ENCODE assay signal across 9 mouse cellular contexts in the genomic region with DNA sequence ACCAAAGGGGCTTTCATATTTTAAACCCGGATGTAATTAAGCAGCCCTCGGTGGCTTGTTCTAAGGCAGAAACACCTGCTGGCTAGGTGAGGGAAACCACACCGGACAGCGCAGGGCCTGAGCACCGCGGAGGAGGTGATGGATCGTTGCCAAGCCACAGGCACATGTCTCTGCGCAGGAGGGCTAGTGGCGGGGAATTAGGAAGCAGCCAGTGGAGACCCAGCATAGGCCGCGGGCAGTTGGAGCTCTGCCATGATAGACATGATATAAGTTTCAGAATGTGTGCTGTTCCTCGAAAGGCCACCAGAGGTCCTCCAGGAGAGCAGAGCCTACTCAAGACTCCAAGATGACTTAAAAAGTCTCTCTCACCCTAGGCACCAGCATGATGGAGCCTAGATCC. TPM values are rescaled to one million over a fixed set of nuclear protein-coding genes. Genes with fewer than 3 reads are reported as not detected.
A peak's percentile ranks its signal among the peaks of the same experiment; 100 is the strongest.
DNase-seq lines count a peak whose midpoint lies in the region; ATAC-seq and TF ChIP-seq lines count a peak whose summit lies in the region.
"Had no signal": no experiment of that assay in that cellular context is flagged by ENCODE, and none has a peak within 500 bp of the region (broad histone marks: within the 10 kb centered on the region; RNA-seq: fewer than 3 reads in every experiment).

No protein-coding gene starts in this region.

- no peak for ATAC-seq in forebrain, postnatal 0 days
- ATAC-seq in forebrain, embryonic 16.5 days, result no peak
- no peak for ATAC-seq in midbrain, postnatal 0 days (ENCODE audit: low FRiP score)
- ATAC-seq in midbrain, embryonic 11.5 days (ENCODE audit: low FRiP score), result no peak

- H3K27me3 ChIP-seq in forebrain, postnatal 0 days (ENCODE audit: insufficient read depth, low read length), result no peaks in the 10 kb centered on the region
- H3K27me3 ChIP-seq in forebrain, embryonic 16.5 days (replicated peaks; ENCODE audit: control insufficient read depth, insufficient read depth, low read length), result no peaks in the 10 kb centered on the region
- H3K27me3 ChIP-seq in midbrain, postnatal 0 days (ENCODE audit: insufficient read depth, low read length), result no peaks in the 10 kb centered on the region
- no peaks in the 10 kb centered on the region for H3K27me3 ChIP-seq in midbrain, embryonic 11.5 days (ENCODE audit: control insufficient read depth, insufficient read depth, low read length)
- H3K27me3 ChIP-seq in forebrain, embryonic 10.5 days (ENCODE audit: poor library complexity, severe bottlenecking), result no peaks in the 10 kb centered on the region
- H3K27me3 ChIP-seq: heart, embryonic 13.5 days had no signal

- H3K4me3 ChIP-seq in forebrain, postnatal 0 days (ENCODE audit: low read depth, low read length), result no peak overlapping the region
- H3K4me3 ChIP-seq in forebrain, embryonic 16.5 days (replicated peaks; ENCODE audit: low read length), result no peak overlapping the region
- H3K4me3 ChIP-seq in midbrain, postnatal 0 days (ENCODE audit: low read depth, low read length), result no peak overlapping the region
- H3K4me3 ChIP-seq in midbrain, embryonic 11.5 days (ENCODE audit: low read depth, low read length), result no peak overlapping the region
- H3K4me3 ChIP-seq in forebrain, embryonic 10.5 days, result no peak overlapping the region
- H3K4me3 ChIP-seq: heart, embryonic 13.5 days had no signal

- peak; percentile 26 for DNase-seq in forebrain, postnatal 0 days
- DNase-seq in midbrain, postnatal 0 days (ENCODE audit: low spot score), result peak; percentile 68
- DNase-seq in midbrain, embryonic 11.5 days (ENCODE audit: low spot score, missing footprints), result no peak
- DNase-seq in cerebellum, adult 9-10 months, result peak; percentile 81
- peak; percentile 27 for DNase-seq in retina, embryonic 14.5 days (ENCODE audit: low spot score)
- no peak for DNase-seq in right cerebral cortex, postnatal 36 days (ENCODE audit: low spot score in 2 of 2)
- no peak for DNase-seq in forebrain, embryonic 10.5 days (ENCODE audit: extremely low spot score, low spot score)

- H3K27ac ChIP-seq in forebrain, postnatal 0 days (ENCODE audit: low read depth, low read length), result no peak overlapping the region
- H3K27ac ChIP-seq in forebrain, embryonic 16.5 days (ENCODE audit: low read length), result no peak overlapping the region
- H3K27ac ChIP-seq in midbrain, postnatal 0 days (ENCODE audit: low read depth, low read length), result no peak overlapping the region
- no peak overlapping the region for H3K27ac ChIP-seq in midbrain, embryonic 11.5 days (ENCODE audit: low read depth, low read length)
- H3K27ac ChIP-seq in forebrain, embryonic 10.5 days, result no peak overlapping the region
- H3K27ac ChIP-seq: heart, embryonic 13.5 days had no signal

- H3K36me3 ChIP-seq in forebrain, postnatal 0 days (ENCODE audit: insufficient read depth), result no peaks in the 10 kb centered on the region
- H3K36me3 ChIP-seq in forebrain, embryonic 16.5 days (ENCODE audit: control insufficient read depth, insufficient read depth), result no peaks in the 10 kb centered on the region
- 0 out of 2 replicates have a peak, but pooled peaks cover 2% of the 10 kb centered on the region for H3K36me3 ChIP-seq in midbrain, postnatal 0 days (ENCODE audit: insufficient read depth, low read length)
- no peaks in the 10 kb centered on the region for H3K36me3 ChIP-seq in midbrain, embryonic 11.5 days (ENCODE audit: control insufficient read depth, insufficient read depth, low read length)
- no peaks in the 10 kb centered on the region for H3K36me3 ChIP-seq in forebrain, embryonic 10.5 days (replicated peaks)
- H3K36me3 ChIP-seq: heart, embryonic 13.5 days had no signal

- peak; percentile 29; the same call in 1 of the 2 replicates for TF ChIP-seq CTCF in forebrain, postnatal 0 days (IDR thresholded peaks at IDR 0.05; ENCODE audit: low read depth)
- peak; percentile 40 for TF ChIP-seq CTCF in midbrain, postnatal 0 days (IDR thresholded peaks at IDR 0.05)

- 68% methylated on average over 12 of the region's 12 CpGs for WGBS in forebrain, postnatal 0 days
- 69% methylated on average over 12 of the region's 12 CpGs for WGBS in forebrain, embryonic 16.5 days
- WGBS in midbrain, postnatal 0 days, result 76% methylated on average over 12 of the region's 12 CpGs
- WGBS in midbrain, embryonic 11.5 days, result 76% methylated on average over 12 of the region's 12 CpGs
- WGBS in forebrain, embryonic 10.5 days, result 77% methylated on average over 12 of the region's 12 CpGs

- no peaks in the 10 kb centered on the region for H3K9me3 ChIP-seq in forebrain, postnatal 0 days (ENCODE audit: low read length)
- H3K9me3 ChIP-seq in forebrain, embryonic 16.5 days (ENCODE audit: control insufficient read depth, low read length), result no peaks in the 10 kb centered on the region
- H3K9me3 ChIP-seq in midbrain, postnatal 0 days (ENCODE audit: low read length), result no peaks in the 10 kb centered on the region
- no peaks in the 10 kb centered on the region; the same call in 1 of the 2 replicates for H3K9me3 ChIP-seq in midbrain, embryonic 11.5 days (ENCODE audit: control insufficient read depth, low read length)
- H3K9me3 ChIP-seq in forebrain, embryonic 10.5 days, result no peaks in the 10 kb centered on the region
- H3K9me3 ChIP-seq: heart, embryonic 13.5 days had no signal

- H3K4me2 ChIP-seq in forebrain, postnatal 0 days (ENCODE audit: low read depth), result no peak overlapping the region
- H3K4me2 ChIP-seq in forebrain, embryonic 16.5 days (ENCODE audit: low read length), result no peak overlapping the region
- H3K4me2 ChIP-seq in midbrain, postnatal 0 days (ENCODE audit: low read depth, low read length, poor library complexity, severe bottlenecking), result no peak overlapping the region
- H3K4me2 ChIP-seq in midbrain, embryonic 11.5 days, result no peak overlapping the region
- H3K4me2 ChIP-seq: heart, embryonic 13.5 days had no signal

- H3K9ac ChIP-seq in forebrain, postnatal 0 days, result no peak overlapping the region
- no peak overlapping the region for H3K9ac ChIP-seq in forebrain, embryonic 16.5 days (replicated peaks; ENCODE audit: low read depth, low read length)
- no peak overlapping the region for H3K9ac ChIP-seq in midbrain, postnatal 0 days (replicated peaks; ENCODE audit: low read length, poor library complexity, severe bottlenecking)
- H3K9ac ChIP-seq in midbrain, embryonic 11.5 days (ENCODE audit: low read length), result no peak overlapping the region
- H3K9ac ChIP-seq: heart, embryonic 13.5 days had no signal

- no peaks in the 10 kb centered on the region for H3K4me1 ChIP-seq in forebrain, postnatal 0 days (ENCODE audit: insufficient read depth)
- H3K4me1 ChIP-seq in forebrain, embryonic 16.5 days (replicated peaks; ENCODE audit: control insufficient read depth, insufficient read depth, low read length), result no peaks in the 10 kb centered on the region
- H3K4me1 ChIP-seq in midbrain, postnatal 0 days (ENCODE audit: insufficient read depth, low read length), result no peaks in the 10 kb centered on the region
- H3K4me1 ChIP-seq in midbrain, embryonic 11.5 days (ENCODE audit: control insufficient read depth, insufficient read depth, low read length), result no peaks in the 10 kb centered on the region
- no peaks in the 10 kb centered on the region for H3K4me1 ChIP-seq in forebrain, embryonic 10.5 days

RNA-seq across cellular contexts. Expression of a gene that starts 15.4 kb away (rescaled TPM):
- 103 and 118 TPM in 2 replicates for total RNA-seq in forebrain, postnatal 0 days (2014; rRNA removed)
- polyA plus RNA-seq in forebrain, postnatal 0 days (2015; fragmentation: Nextera tagmentation; extraction: Ambion mirVana), result 241 and 330 TPM in 2 replicates
- polyA plus RNA-seq in forebrain, embryonic 16.5 days (2015; fragmentation: Nextera tagmentation; extraction: Ambion mirVana), result 268 and 295 TPM in 2 replicates
- total RNA-seq in midbrain, postnatal 0 days (2014; rRNA removed), result 114 and 117 TPM in 2 replicates
- polyA plus RNA-seq in midbrain, postnatal 0 days (2015; fragmentation: Nextera tagmentation; extraction: Ambion mirVana), result 335 and 386 TPM in 2 replicates
- polyA plus RNA-seq in midbrain, embryonic 11.5 days (2014; fragmentation: Nextera tagmentation; extraction: Ambion mirVana), result 87.9 and 96.4 TPM in 2 replicates
- 78.4 and 82.2 TPM in 2 replicates for polyA plus RNA-seq in forebrain, embryonic 10.5 days (2016; fragmentation: Nextera tagmentation; extraction: Ambion mirVana)

RNA-seq across cellular contexts. Expression of a gene that starts 32.7 kb away (rescaled TPM):
- 37.2 and 40.9 TPM in 2 replicates for total RNA-seq in forebrain, postnatal 0 days (2014; rRNA removed)
- 13.5 and 18.2 TPM in 2 replicates for polyA plus RNA-seq in forebrain, postnatal 0 days (2015; fragmentation: Nextera tagmentation; extraction: Ambion mirVana)
- polyA plus RNA-seq in forebrain, embryonic 16.5 days (2015; fragmentation: Nextera tagmentation; extraction: Ambion mirVana), result 23.3 and 25.6 TPM in 2 replicates
- total RNA-seq in midbrain, postnatal 0 days (2014; rRNA removed), result 44.8 and 54.6 TPM in 2 replicates
- polyA plus RNA-seq in midbrain, postnatal 0 days (2015; fragmentation: Nextera tagmentation; extraction: Ambion mirVana), result 18.7 and 19.7 TPM in 2 replicates
- 11.6 and 14.9 TPM in 2 replicates for polyA plus RNA-seq in midbrain, embryonic 11.5 days (2014; fragmentation: Nextera tagmentation; extraction: Ambion mirVana)
- 22.7 and 22.9 TPM in 2 replicates for polyA plus RNA-seq in forebrain, embryonic 10.5 days (2016; fragmentation: Nextera tagmentation; extraction: Ambion mirVana)

Comparison
In these comparisons a context has a peak if more than half of its experiments do, and no peak if none do; other contexts are left out.
1. DNase-seq: peak in forebrain, postnatal 0 days (single experiment), midbrain, postnatal 0 days (single experiment), cerebellum, adult 9-10 months (single experiment) and retina, embryonic 14.5 days (single experiment); none in midbrain, embryonic 11.5 days (single experiment), right cerebral cortex, postnatal 36 days (0 of 2) and forebrain, embryonic 10.5 days (single experiment).